Mouse (Mus musculus): Measurements from ENCODE around the gene Sgip1. TPM values are rescaled to one million over a fixed set of nuclear protein-coding genes. Genes with fewer than 3 reads are reported as not detected.
A peak's percentile ranks its signal among the peaks of the same experiment; 100 is the strongest.

Sgip1 gene
- polyA plus RNA-seq, 1 experiment: 0.63 TPM

- TF ChIP-seq CTCF (IDR thresholded peaks at IDR 0.05; ENCODE audit: borderline replicate concordance, control insufficient read depth, extremely low read depth, insufficient read depth, low read length, poor library complexity) (no peak), POLR2A (IDR thresholded peaks at IDR 0.05; ENCODE audit: control insufficient read depth, extremely low read depth, insufficient read depth, low read length, poor library complexity) (no peak)
- 94% methylated on average over 15 of the region's 15 CpGs for WGBS
- no peaks in the 10 kb centered on the region for H3K27me3 ChIP-seq (ENCODE audit: control insufficient read depth, insufficient read depth, low read length)
- no peak overlapping the region for H3K27ac ChIP-seq (ENCODE audit: control insufficient read depth, insufficient read depth, low read length)
- H3K36me3 ChIP-seq (ENCODE audit: control insufficient read depth, insufficient read depth, low read length): peaks cover 11% of the 10 kb centered on the region; the same call in 1 of the 2 replicates
- no peak for DNase-seq
- peaks cover 23% of the 10 kb centered on the region for H3K4me1 ChIP-seq (replicated peaks; ENCODE audit: control insufficient read depth, insufficient read depth, low read length)
- no peak overlapping the region for H3K4me3 ChIP-seq (ENCODE audit: control insufficient read depth, insufficient read depth, low read length)
These were observed 264.3 kb downstream of the Sgip1 start for GRCm38 (mm10) chr4:103005190-103005945.

- WGBS: 93% methylated on average over 5 of the region's 5 CpGs
- H3K4me1 ChIP-seq (replicated peaks; ENCODE audit: control insufficient read depth, insufficient read depth, low read length): peaks cover 28% of the 10 kb centered on the region
- no peak overlapping the region for H3K4me3 ChIP-seq (ENCODE audit: control insufficient read depth, insufficient read depth, low read length)
- no peak for TF ChIP-seq POLR2A (IDR thresholded peaks at IDR 0.05; ENCODE audit: control insufficient read depth, extremely low read depth, insufficient read depth, low read length, poor library complexity)
- no peak for TF ChIP-seq CTCF (IDR thresholded peaks at IDR 0.05; ENCODE audit: borderline replicate concordance, control insufficient read depth, extremely low read depth, insufficient read depth, low read length, poor library complexity)
- H3K27ac ChIP-seq (ENCODE audit: control insufficient read depth, insufficient read depth, low read length): no peak overlapping the region
- peaks cover 11% of the 10 kb centered on the region; the same call in 1 of the 2 replicates for H3K36me3 ChIP-seq (ENCODE audit: control insufficient read depth, insufficient read depth, low read length)
- H3K27me3 ChIP-seq (ENCODE audit: control insufficient read depth, insufficient read depth, low read length): no peaks in the 10 kb centered on the region
- no peak for DNase-seq
These were observed 265.2 kb downstream of the Sgip1 start for GRCm38 (mm10) chr4:103006266-103006665.

- DNase-seq: no peak
- Histone ChIP-seq H3K4me3 (ENCODE audit: control insufficient read depth, insufficient read depth, low read length) (no peak overlapping the region), H3K27me3 (ENCODE audit: control insufficient read depth, insufficient read depth, low read length) (no peaks in the 10 kb centered on the region), H3K4me1 (replicated peaks; ENCODE audit: control insufficient read depth, insufficient read depth, low read length) (peaks cover 29% of the 10 kb centered on the region), H3K27ac (ENCODE audit: control insufficient read depth, insufficient read depth, low read length) (peak overlapping the region; percentile 36), H3K36me3 (ENCODE audit: control insufficient read depth, insufficient read depth, low read length) (peaks cover 11% of the 10 kb centered on the region; the same call in 1 of the 2 replicates)
- TF ChIP-seq POLR2A (IDR thresholded peaks at IDR 0.05; ENCODE audit: control insufficient read depth, extremely low read depth, insufficient read depth, low read length, poor library complexity) (no peak), CTCF (IDR thresholded peaks at IDR 0.05; ENCODE audit: borderline replicate concordance, control insufficient read depth, extremely low read depth, insufficient read depth, low read length, poor library complexity) (no peak)
- 0% methylated on average over 4 of the region's 4 CpGs for WGBS
These were observed 265.9 kb downstream of the Sgip1 start for GRCm38 (mm10) chr4:103006943-103007418.

DNA sequence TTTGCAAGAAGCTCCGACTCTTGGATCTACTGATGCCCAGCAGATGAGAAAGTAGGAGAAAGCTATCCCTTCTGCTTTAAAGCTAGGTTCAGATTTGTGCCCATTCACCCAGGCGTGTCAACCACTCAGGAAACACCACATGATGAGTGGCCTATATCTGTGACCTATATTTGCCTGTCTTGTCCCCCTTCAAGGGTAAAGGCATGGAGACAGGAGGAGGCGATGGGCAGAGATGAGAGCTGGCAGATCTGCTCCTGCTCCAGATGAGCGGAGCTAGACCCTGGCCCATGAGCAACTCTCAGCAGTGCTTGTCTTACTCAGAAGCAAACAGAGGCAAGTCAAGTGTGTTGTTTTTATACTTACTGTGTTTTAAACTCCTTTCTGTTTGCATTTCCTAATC lies 269.6 kb downstream of the Sgip1 start:
- TF ChIP-seq CTCF (IDR thresholded peaks at IDR 0.05; ENCODE audit: borderline replicate concordance, control insufficient read depth, extremely low read depth, insufficient read depth, low read length, poor library complexity): no peak
- TF ChIP-seq POLR2A (IDR thresholded peaks at IDR 0.05; ENCODE audit: control insufficient read depth, extremely low read depth, insufficient read depth, low read length, poor library complexity): no peak
- Histone ChIP-seq H3K27ac (ENCODE audit: control insufficient read depth, insufficient read depth, low read length) (peak overlapping the region; percentile 88), H3K36me3 (ENCODE audit: control insufficient read depth, insufficient read depth, low read length) (no peaks in the 10 kb centered on the region), H3K27me3 (ENCODE audit: control insufficient read depth, insufficient read depth, low read length) (no peaks in the 10 kb centered on the region), H3K4me3 (ENCODE audit: control insufficient read depth, insufficient read depth, low read length) (peak overlapping the region; percentile 27), H3K4me1 (replicated peaks; ENCODE audit: control insufficient read depth, insufficient read depth, low read length) (peaks cover 36% of the 10 kb centered on the region)
- DNase-seq: peak; percentile 35
- WGBS: 73% methylated on average over 4 of the region's 4 CpGs

- Histone ChIP-seq H3K36me3 (ENCODE audit: control insufficient read depth, insufficient read depth, low read length) (no peaks in the 10 kb centered on the region), H3K4me1 (replicated peaks; ENCODE audit: control insufficient read depth, insufficient read depth, low read length) (peaks cover 35% of the 10 kb centered on the region), H3K27ac (ENCODE audit: control insufficient read depth, insufficient read depth, low read length) (peak overlapping the region; percentile 95), H3K27me3 (ENCODE audit: control insufficient read depth, insufficient read depth, low read length) (no peaks in the 10 kb centered on the region), H3K4me3 (ENCODE audit: control insufficient read depth, insufficient read depth, low read length) (peak overlapping the region; percentile 35)
- DNase-seq: peak; percentile 55
- TF ChIP-seq CTCF (IDR thresholded peaks at IDR 0.05; ENCODE audit: borderline replicate concordance, control insufficient read depth, extremely low read depth, insufficient read depth, low read length, poor library complexity) (no peak), POLR2A (IDR thresholded peaks at IDR 0.05; ENCODE audit: control insufficient read depth, extremely low read depth, insufficient read depth, low read length, poor library complexity) (no peak)
- 44% methylated on average over 7 of the region's 7 CpGs for WGBS
These were observed 270.7 kb downstream of the Sgip1 start for GRCm38 (mm10) chr4:103011823-103012222.

DNA sequence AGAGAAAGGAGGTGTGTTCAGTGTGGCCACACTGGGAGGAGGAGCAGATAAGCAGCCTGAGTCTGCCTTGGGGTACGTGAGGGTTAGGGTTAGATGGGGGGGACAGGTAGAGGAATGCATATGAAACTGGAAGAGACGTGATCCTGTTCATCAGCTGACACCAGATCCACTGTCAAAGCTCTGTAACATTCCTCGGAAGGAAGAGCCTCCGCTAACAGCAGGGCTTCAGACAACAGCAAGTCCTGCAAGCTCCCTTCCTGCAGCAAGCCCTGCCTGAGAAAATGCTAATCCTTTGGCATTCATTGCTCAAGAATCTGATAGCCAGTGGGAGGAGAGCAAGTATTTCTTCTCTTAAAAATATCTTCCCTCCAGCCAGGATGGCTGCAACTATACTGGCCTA lies 272.4 kb downstream of the Sgip1 start:
- no peaks in the 10 kb centered on the region for H3K27me3 ChIP-seq (ENCODE audit: control insufficient read depth, insufficient read depth, low read length)
- 90% methylated on average over 4 of the region's 4 CpGs for WGBS
- no peak overlapping the region for H3K4me3 ChIP-seq (ENCODE audit: control insufficient read depth, insufficient read depth, low read length)
- TF ChIP-seq CTCF (IDR thresholded peaks at IDR 0.05; ENCODE audit: borderline replicate concordance, control insufficient read depth, extremely low read depth, insufficient read depth, low read length, poor library complexity) (no peak), POLR2A (IDR thresholded peaks at IDR 0.05; ENCODE audit: control insufficient read depth, extremely low read depth, insufficient read depth, low read length, poor library complexity) (no peak)
- DNase-seq: no peak
- peak overlapping the region; percentile 36; the same call in 1 of the 2 replicates for H3K27ac ChIP-seq (ENCODE audit: control insufficient read depth, insufficient read depth, low read length)
- H3K36me3 ChIP-seq (ENCODE audit: control insufficient read depth, insufficient read depth, low read length): no peaks in the 10 kb centered on the region
- H3K4me1 ChIP-seq (replicated peaks; ENCODE audit: control insufficient read depth, insufficient read depth, low read length): peaks cover 38% of the 10 kb centered on the region

Other genes with a start within 250 kb of the Sgip1 start
- gene Tctex1d1, start 237.3 kb downstream of the Sgip1 start, polyA plus RNA-seq (2012; rRNA removed): 18.1 and 20.0 TPM in 2 replicates